Mouse (Mus musculus) MN1 (cell line): Measurements from ENCODE around the gene Atrnl1.

Experiments
- DNase-seq: peaks from one replicate; pipeline ENCODE4 v3.0.0-alpha.2; 2016; ENCODE audit warnings: low spot score

Gene Atrnl1

GRCm38 (mm10) chr19:58118864-58119263 is 508.0 kb downstream of the Atrnl1 start:
- DNase-seq: no peak

GRCm38 (mm10) chr19:58119681-58120173 is 508.9 kb downstream of the Atrnl1 start:
- peak; percentile 15 for DNase-seq

GRCm38 (mm10) chr19:58120661-58121060 is 509.8 kb downstream of the Atrnl1 start:
- no peak for DNase-seq

GRCm38 (mm10) chr19:58121628-58122027 is 510.8 kb downstream of the Atrnl1 start:
- no peak for DNase-seq

GRCm38 (mm10) chr19:58123620-58124019 is 512.8 kb downstream of the Atrnl1 start:
- DNase-seq: no peak

- DNase-seq: no peak
Measured at GRCm38 (mm10) chr19:58124566-58124965, 513.7 kb downstream of the Atrnl1 start.

- no peak for DNase-seq
Measured at GRCm38 (mm10) chr19:58125010-58125409, 514.2 kb downstream of the Atrnl1 start.

- DNase-seq: no peak
Measured at GRCm38 (mm10) chr19:58131896-58132295, 521.1 kb downstream of the Atrnl1 start.

GRCm38 (mm10) chr19:58140191-58140784 is 529.5 kb downstream of the Atrnl1 start:
- no peak for DNase-seq

GRCm38 (mm10) chr19:58143853-58144454 is 533.1 kb downstream of the Atrnl1 start:
- DNase-seq: no peak

GRCm38 (mm10) chr19:58145521-58145920 is 534.7 kb downstream of the Atrnl1 start:
- no peak for DNase-seq

- DNase-seq: no peak
Measured at GRCm38 (mm10) chr19:58151257-58151656, 540.4 kb downstream of the Atrnl1 start.

- DNase-seq: no peak
Measured at GRCm38 (mm10) chr19:58161569-58161968, 550.7 kb downstream of the Atrnl1 start.

GRCm38 (mm10) chr19:58164896-58165634 is 554.2 kb downstream of the Atrnl1 start:
- no peak for DNase-seq

GRCm38 (mm10) chr19:58165635-58166015 is 554.8 kb downstream of the Atrnl1 start:
- no peak for DNase-seq

- peak; percentile 20 for DNase-seq
Measured at GRCm38 (mm10) chr19:58166147-58166546, 555.3 kb downstream of the Atrnl1 start.

- no peak for DNase-seq
Measured at GRCm38 (mm10) chr19:58178410-58178809, 567.6 kb downstream of the Atrnl1 start.

GRCm38 (mm10) chr19:58180773-58181172 is 569.9 kb downstream of the Atrnl1 start:
- DNase-seq: no peak
